Mouse (Mus musculus) cortical plate, adult 2 months (tissue): ENCODE measurements at regions not wholly inside any gene's neighbourhood (a gene's known extent, or its start where the extent isn't known, plus 50 kb on each side); places are given as distances from the start of the nearest gene placed in this dataset.

ENCODE experiments used
- CTCF ChIP-seq: fragments of 200-500 bp; IDR thresholded peaks from 2 replicates; pipeline ENCODE4 v1.5.1; 2011; ENCODE audit warnings: mild to moderate bottlenecking, control low read depth, low read length; ENCODE audit not compliant: insufficient read depth; ENCODE audit errors: extremely low read depth
- POLR2A ChIP-seq: fragments of 200-500 bp; IDR thresholded peaks from 2 replicates; pipeline ENCODE4 v1.6.1; 2011; ENCODE audit warnings: mild to moderate bottlenecking, low read length, control low read depth; ENCODE audit not compliant: insufficient read depth; ENCODE audit errors: extremely low read depth

DNA sequence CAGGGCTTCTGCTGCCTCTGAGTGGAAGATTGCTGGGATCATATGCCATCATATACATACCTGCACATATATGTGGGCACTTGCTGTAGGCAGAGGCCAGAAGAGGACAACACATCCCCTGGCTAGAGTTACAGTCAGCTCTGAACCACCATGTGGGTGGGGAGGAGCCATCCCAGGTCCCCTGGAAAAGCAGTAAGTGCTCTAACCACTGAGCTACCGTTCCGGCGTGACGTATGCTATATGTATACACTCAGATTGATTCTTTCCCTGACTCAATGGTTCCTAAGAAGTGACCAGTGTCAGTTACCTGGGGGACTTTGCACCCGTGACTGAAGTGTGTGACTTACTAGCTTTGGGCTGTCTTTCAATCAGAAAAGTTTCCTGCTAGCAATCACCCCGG, 104.6 kb downstream of the Sox2 start:
- no peak for TF ChIP-seq POLR2A
- no peak for TF ChIP-seq CTCF
